Mouse (Mus musculus) lung, embryonic 14.5 days (tissue): Measurements from ENCODE around the gene Ginm1. TPM values are rescaled to one million over a fixed set of nuclear protein-coding genes. Genes with fewer than 3 reads are reported as not detected.

Source experiments
- ATAC-seq: fragments of 200-750 bp; cut with Nextera tagmentation; 2 replicates; pipeline ENCODE4 v1.8.0; 2017; ENCODE audit warnings: mild to moderate bottlenecking, moderate TSS enrichment, moderate library complexity; ENCODE audit not compliant: insufficient read depth
- DNase-seq: peaks from one replicate; pipeline ENCODE4 v3.0.0-alpha.2; 2015
- H3K27ac ChIP-seq: fragments of 300-500 bp; sonication (generic); 2 replicates; pipeline ENCODE4 v1.5.1; 2014; ENCODE audit warnings: low read depth, mild to moderate bottlenecking, moderate library complexity
- H3K27me3 ChIP-seq: fragments of 300-500 bp; sonication (generic); 2 replicates; pipeline ENCODE4 v1.6.1; 2014; ENCODE audit warnings: low read length, control low read depth; ENCODE audit not compliant: insufficient read depth
- H3K36me3 ChIP-seq: fragments of 300-500 bp; sonication (generic); 2 replicates; pipeline ENCODE4 v1.6.1; 2014; ENCODE audit warnings: control low read depth; ENCODE audit not compliant: insufficient read depth
- H3K4me1 ChIP-seq: fragments of 300-500 bp; sonication (generic); 2 replicates; pipeline ENCODE4 v1.6.1; 2014; ENCODE audit warnings: antibody characterized with exemption, control low read depth; ENCODE audit not compliant: insufficient read depth
- H3K4me2 ChIP-seq: fragments of 300-500 bp; sonication (generic); 2 replicates; pipeline ENCODE4 v1.6.1; 2014; ENCODE audit warnings: mild to moderate bottlenecking
- H3K4me3 ChIP-seq: fragments of 300-500 bp; sonication (generic); 2 replicates; pipeline ENCODE4 v1.5.1; 2014; ENCODE audit warnings: low read depth, low read length
- H3K9ac ChIP-seq: fragments of 300-500 bp; sonication (generic); 2 replicates; pipeline ENCODE4 v1.6.1; 2014
- H3K9me3 ChIP-seq: fragments of 300-500 bp; sonication (generic); 2 replicates; pipeline ENCODE4 v1.6.1; 2016; ENCODE audit warnings: low read depth, low read length, control low read depth
- CTCF ChIP-seq: IDR thresholded peaks from 2 replicates; pipeline ENCODE4 v1.5.1; 2016; ENCODE audit warnings: antibody characterized with exemption, low read depth
- WGBS: fragments of 180-500 bp; shearing (Covaris S2); extraction: QIAGEN DNeasy Blood & Tissue Kit; methylation state at CpG from one replicate; pipeline ENCODE4 v1.1.7; 2014; 5-methylcytosine and 5-hydroxymethylcytosine counted together
- polyA plus RNA-seq: library from polyadenylated mRNA; unstranded; fragments of >200 nt; fragmentation: Nextera tagmentation; extraction: Ambion mirVana; gene quantifications from 2 replicates; pipeline ENCODE4 v1.2.1, GENCODE M21; 2014

The Ginm1 gene
- polyA plus RNA-seq, 1 experiment from 2014 or later: 75.8 TPM

DNA sequence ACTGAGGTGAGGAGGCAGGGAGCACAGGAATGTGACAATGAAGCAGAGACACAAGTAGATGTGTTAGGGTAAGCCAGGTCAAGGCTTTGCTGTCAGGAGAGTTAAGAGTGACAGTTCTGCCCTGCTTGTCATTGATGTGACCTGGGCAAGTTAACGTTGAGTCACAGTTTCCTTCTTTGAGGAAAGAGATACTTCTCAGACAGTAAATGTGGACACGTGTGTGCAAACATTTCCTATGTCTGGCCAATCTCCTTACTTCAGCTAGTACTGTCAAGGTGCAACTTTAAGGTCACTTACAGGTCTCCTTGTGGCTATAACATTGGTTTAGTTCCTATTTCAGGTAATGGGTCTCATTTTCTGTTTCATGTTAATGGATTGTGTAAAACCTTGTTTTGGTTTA lies 23.9 kb upstream of the Ginm1 start:
- Histone ChIP-seq H3K27ac (no peak overlapping the region), H3K4me3 (no peak overlapping the region), H3K9me3 (no peaks in the 10 kb centered on the region), H3K36me3 (peaks cover 53% of the 10 kb centered on the region), H3K4me1 (no peaks in the 10 kb centered on the region), H3K9ac (no peak overlapping the region), H3K4me2 (no peak overlapping the region), H3K27me3 (no peaks in the 10 kb centered on the region)
- WGBS: 68% methylated on average over 2 of the region's 2 CpGs
- no peak for TF ChIP-seq CTCF
- DNase-seq (no peak), ATAC-seq (no peak)

DNA sequence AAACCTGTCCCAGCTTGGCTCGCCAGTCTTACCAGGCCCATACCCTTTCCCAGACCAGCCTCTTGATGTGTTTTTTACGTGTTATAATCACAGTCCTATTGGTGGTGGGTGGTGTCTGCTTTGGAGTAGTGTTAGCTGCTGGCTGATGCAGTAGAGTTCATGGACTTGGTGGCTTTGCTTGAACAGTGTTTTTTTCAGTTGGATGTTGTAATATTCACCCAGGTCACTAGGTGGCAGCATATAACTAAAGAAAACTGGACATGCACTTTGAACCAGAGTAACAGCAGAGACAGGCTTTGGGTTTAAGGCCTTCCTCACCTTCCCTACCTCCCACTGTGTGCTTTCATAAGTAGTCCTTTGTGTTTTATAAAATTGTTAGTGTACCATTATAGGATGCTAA lies 17.3 kb upstream of the Ginm1 start:
- H3K36me3 ChIP-seq: peaks cover 81% of the 10 kb centered on the region
- DNase-seq (peak; percentile 89), ATAC-seq (peak; percentile 44; the same call in 1 of the 2 replicates)
- H3K9me3 ChIP-seq: no peaks in the 10 kb centered on the region
- H3K27me3 ChIP-seq: no peaks in the 10 kb centered on the region
- TF ChIP-seq CTCF: peak; percentile 75
- WGBS: 35% methylated on average over 2 of the region's 2 CpGs
- H3K27ac ChIP-seq: no peak overlapping the region
- no peak overlapping the region for H3K9ac ChIP-seq
- H3K4me2 ChIP-seq: no peak overlapping the region
- no peak overlapping the region for H3K4me3 ChIP-seq
- H3K4me1 ChIP-seq: no peaks in the 10 kb centered on the region

DNA sequence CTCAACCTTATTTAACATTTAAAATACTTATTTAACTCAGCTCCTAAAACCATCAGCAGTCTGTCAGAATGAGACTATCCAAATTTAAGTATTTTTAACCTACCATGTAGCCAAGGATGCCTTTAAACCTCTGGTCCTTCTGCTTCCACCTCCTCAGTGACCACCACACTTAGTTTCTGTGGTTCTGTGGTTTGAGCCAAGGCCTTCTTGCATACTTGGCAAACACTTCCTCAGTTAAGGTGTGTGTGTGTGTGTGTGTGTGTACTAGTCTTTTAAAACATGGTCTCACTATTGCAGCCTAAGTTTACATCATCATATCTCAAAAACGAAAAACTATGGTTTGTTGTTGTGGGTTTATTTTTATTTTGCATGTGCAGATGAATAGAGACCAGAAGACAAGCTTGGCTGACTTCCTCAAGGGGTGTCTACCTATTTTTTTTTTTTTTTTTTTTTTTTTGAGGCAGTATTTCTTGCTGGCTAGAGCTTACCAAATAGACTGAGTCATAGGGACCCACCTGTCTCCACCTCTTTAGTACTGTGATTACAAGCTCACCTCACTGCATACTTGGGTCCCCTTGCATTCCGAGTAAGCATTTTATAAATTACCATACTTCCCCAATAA lies 10.0 kb upstream of the Ginm1 start:
- Histone ChIP-seq H3K9ac (no peak overlapping the region), H3K27ac (no peak overlapping the region), H3K4me1 (no peaks in the 10 kb centered on the region), H3K27me3 (no peaks in the 10 kb centered on the region), H3K4me2 (no peak overlapping the region), H3K36me3 (peaks cover 83% of the 10 kb centered on the region), H3K9me3 (no peaks in the 10 kb centered on the region), H3K4me3 (no peak overlapping the region)
- DNase-seq (no peak), ATAC-seq (no peak)
- 84% methylated on average over 2 of the region's 2 CpGs for WGBS
- TF ChIP-seq CTCF: no peak

DNA sequence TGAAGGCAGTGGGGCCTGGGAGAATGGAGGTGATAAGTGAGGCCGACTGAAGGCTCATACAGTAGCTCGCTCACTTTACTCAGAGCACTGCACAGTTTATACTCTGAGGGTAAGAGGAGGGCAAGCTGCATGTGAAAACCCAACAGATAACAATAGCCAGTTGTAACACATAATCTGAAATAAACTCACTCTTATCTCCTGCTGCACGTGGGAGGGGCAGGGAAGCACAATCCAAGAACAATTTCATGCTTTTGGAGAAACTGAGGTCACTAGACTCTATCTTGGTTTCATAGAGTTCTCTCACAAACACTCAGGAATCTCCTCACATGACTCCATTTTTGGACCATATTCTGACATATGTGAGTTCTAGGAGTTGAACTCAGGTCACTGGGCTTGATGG lies 8.6 kb upstream of the Ginm1 start:
- Histone ChIP-seq H3K9ac (no peak overlapping the region), H3K27me3 (no peaks in the 10 kb centered on the region), H3K27ac (no peak overlapping the region), H3K9me3 (no peaks in the 10 kb centered on the region), H3K36me3 (peaks cover 90% of the 10 kb centered on the region), H3K4me1 (no peaks in the 10 kb centered on the region), H3K4me2 (no peak overlapping the region), H3K4me3 (no peak overlapping the region)
- TF ChIP-seq CTCF: no peak
- ATAC-seq: no peak
- no peak for DNase-seq
- WGBS: 87% methylated on average over 3 of the region's 3 CpGs

DNA sequence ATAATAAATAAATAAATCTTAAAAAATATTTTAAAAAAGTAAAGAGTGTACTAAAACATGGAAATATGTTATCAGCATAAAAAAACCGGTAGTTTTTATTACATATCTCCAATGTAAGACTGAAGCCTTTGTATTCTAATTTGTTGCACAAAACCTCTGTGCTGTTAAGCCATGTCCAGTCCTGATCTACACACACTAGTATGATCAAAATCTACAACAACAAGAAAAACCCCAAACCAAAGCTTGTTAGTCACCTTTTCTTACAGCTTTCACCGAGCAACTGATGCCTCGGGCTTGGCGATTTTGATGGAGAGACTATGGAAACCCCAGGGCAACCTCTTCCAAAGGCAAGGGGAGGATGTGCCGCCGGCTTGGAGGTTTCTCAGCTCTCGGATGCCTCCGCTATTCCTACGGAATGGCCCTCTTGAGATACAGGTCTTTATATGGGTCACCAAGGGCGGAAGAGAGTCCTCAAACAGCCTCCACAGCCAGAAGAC lies 322 bp downstream of the Ginm1 start:
- WGBS: 0% methylated on average over 10 of the region's 10 CpGs
- ATAC-seq (no peak; the same call in 1 of the 2 replicates), DNase-seq (no peak)
- H3K9ac ChIP-seq: peak overlapping the region; percentile 94
- H3K4me2 ChIP-seq: peak overlapping the region; percentile 66
- H3K27me3 ChIP-seq: no peaks in the 10 kb centered on the region
- no peak for TF ChIP-seq CTCF
- H3K4me1 ChIP-seq: no peaks in the 10 kb centered on the region; the same call in 1 of the 2 replicates
- H3K36me3 ChIP-seq: peaks cover 21% of the 10 kb centered on the region
- H3K9me3 ChIP-seq: no peaks in the 10 kb centered on the region
- H3K4me3 ChIP-seq: peak overlapping the region; percentile 87
- peak overlapping the region; percentile 67 for H3K27ac ChIP-seq

DNA sequence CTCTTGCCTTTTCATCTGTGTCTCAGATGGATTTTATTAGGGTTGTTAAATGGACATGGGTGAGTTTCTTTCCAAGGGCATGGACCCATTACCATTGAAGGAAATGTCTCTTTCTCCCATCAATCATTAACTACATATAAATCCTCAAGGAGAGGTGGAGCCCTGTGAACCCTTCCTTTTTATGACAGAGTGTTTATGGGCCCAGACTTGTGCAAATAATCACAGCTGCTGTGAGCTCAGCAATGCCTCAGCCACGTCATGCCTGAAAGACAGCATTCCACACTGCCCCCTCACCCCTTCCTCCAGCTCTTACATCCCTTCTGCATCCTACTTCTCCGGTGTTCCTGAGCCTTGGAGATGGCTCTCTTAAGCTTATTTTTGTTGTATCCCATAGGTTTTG lies 5.3 kb downstream of the Ginm1 start:
- DNase-seq: no peak
- ATAC-seq: no peak
- TF ChIP-seq CTCF: no peak
- Histone ChIP-seq H3K4me1 (no peaks in the 10 kb centered on the region; the same call in 1 of the 2 replicates), H3K9ac (no peak overlapping the region), H3K9me3 (no peaks in the 10 kb centered on the region), H3K4me3 (no peak overlapping the region), H3K4me2 (no peak overlapping the region), H3K27ac (no peak overlapping the region), H3K36me3 (peaks cover 11% of the 10 kb centered on the region; the same call in 1 of the 2 replicates), H3K27me3 (no peaks in the 10 kb centered on the region)
- 30% methylated on average over 2 of the region's 2 CpGs for WGBS

DNA sequence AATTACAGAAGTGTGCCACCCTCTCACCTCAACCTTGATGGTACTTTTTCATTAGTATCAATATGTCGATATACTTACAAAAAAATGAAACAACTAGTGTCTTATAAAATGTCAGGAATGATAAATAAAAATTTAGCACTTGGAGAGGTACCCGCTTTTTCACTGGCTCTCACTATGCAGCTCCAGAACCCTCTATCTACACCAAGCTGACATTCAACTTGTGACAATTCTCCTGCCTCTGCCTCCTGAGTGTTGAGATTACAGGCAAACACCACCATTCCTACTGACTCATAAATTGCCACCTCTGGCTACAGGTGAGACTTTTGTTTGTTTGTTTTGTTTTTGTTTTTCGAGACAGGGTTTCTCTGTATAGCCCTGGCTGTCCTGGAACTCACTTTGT lies 11.4 kb downstream of the Ginm1 start:
- Histone ChIP-seq H3K9ac (peak overlapping the region; percentile 38; the same call in 1 of the 2 replicates), H3K4me1 (no peaks in the 10 kb centered on the region), H3K4me2 (peak overlapping the region; percentile 76), H3K27ac (no peak overlapping the region), H3K4me3 (peak overlapping the region; percentile 92), H3K36me3 (peaks cover 11% of the 10 kb centered on the region), H3K27me3 (no peaks in the 10 kb centered on the region), H3K9me3 (no peaks in the 10 kb centered on the region)
- WGBS: 52% methylated on average over 3 of the region's 3 CpGs
- DNase-seq: no peak
- peak; percentile 12 for ATAC-seq
- no peak for TF ChIP-seq CTCF
